Mouse (Mus musculus) regulatory T cell (primary cell): ENCODE results near the gene Rad51ap1.

Source experiments
- in situ Hi-C: fragments of 300-600 bp; cut with MboI, MseI; formaldehyde crosslinking; loops from one replicate; pipeline ENCODE4 v1.15.1; 2025; ENCODE audit warnings: high pct_unique_total_duplicates

Rad51ap1 gene

GRCm38 (mm10) chr6:126939487-126940171, at the start of gene Rad51ap1, which contains the start of gene D6Wsu163e:
Gene Rad51ap1, minus strand, starts transcription at chr6:126939587.
Gene D6Wsu163e, plus strand, starts transcription at chr6:126939962.
- in situ Hi-C loops: loop anchor here (10.0 kb wide), 1 partner anchor 165 kb away; the partner anchor contains the start of gene Tigar

- in situ Hi-C loops: no loop called here
Observed at GRCm38 (mm10) chr6:126981539-126982234, 42.3 kb upstream of the Rad51ap1 start.

GRCm38 (mm10) chr6:126966241-126967026, 27.0 kb upstream of the Rad51ap1 start:
- in situ Hi-C loops: loop anchor here (5.0 kb wide), 1 partner anchor 51 kb away; the partner anchor contains the start of gene Fgf6

- in situ Hi-C loops: no loop called here
Observed at GRCm38 (mm10) chr6:126963426-126963825, 24.0 kb upstream of the Rad51ap1 start.

- in situ Hi-C loops: no loop called here
Observed at GRCm38 (mm10) chr6:126962709-126963108, 23.3 kb upstream of the Rad51ap1 start.

GRCm38 (mm10) chr6:126961371-126962018, 22.1 kb upstream of the Rad51ap1 start:
- in situ Hi-C loops: no loop called here

- in situ Hi-C loops: loop anchor here (10.0 kb wide), 1 partner anchor 179 kb away; no protein-coding TSS in a partner anchor
Observed at GRCm38 (mm10) chr6:126955734-126956133, 16.3 kb upstream of the Rad51ap1 start.

GRCm38 (mm10) chr6:126948336-126948735, 8.9 kb upstream of the Rad51ap1 start:
- in situ Hi-C loops: loop anchor here (5.0 to 10.0 kb wide), 3 partner anchors 101 to 429 kb away; partner anchors contain the start of genes Ndufa9 and Tigar

GRCm38 (mm10) chr6:126940451-126940850, 1.1 kb upstream of the Rad51ap1 start:
- in situ Hi-C loops: loop anchor here (10.0 kb wide), 1 partner anchor 164 kb away; the partner anchor contains the start of gene Tigar

- in situ Hi-C loops: no loop called here
Observed at GRCm38 (mm10) chr6:126938853-126939486, 417 bp downstream of the Rad51ap1 start.

- in situ Hi-C loops: no loop called here
Observed at GRCm38 (mm10) chr6:126938047-126938446, 1.3 kb downstream of the Rad51ap1 start.

GRCm38 (mm10) chr6:126932896-126933295, 6.5 kb downstream of the Rad51ap1 start:
- in situ Hi-C loops: loop anchor here (5.0 kb wide), 1 partner anchor 649 kb away; no protein-coding TSS in a partner anchor

- in situ Hi-C loops: no loop called here
Observed at GRCm38 (mm10) chr6:126921111-126921881, 18.1 kb downstream of the Rad51ap1 start, which contains the start of gene Dyrk4. Gene Dyrk4, minus strand, starts transcription at chr6:126921839.

- in situ Hi-C loops: loop anchor here (10.0 kb wide), 1 partner anchor 1740 kb away; no protein-coding TSS in a partner anchor
Observed at GRCm38 (mm10) chr6:126914928-126915327, 24.5 kb downstream of the Rad51ap1 start.

- in situ Hi-C loops: loop anchor here (10.0 kb wide), 1 partner anchor 1744 kb away; no protein-coding TSS in a partner anchor
Observed at GRCm38 (mm10) chr6:126910727-126911126, 28.7 kb downstream of the Rad51ap1 start.

GRCm38 (mm10) chr6:126907876-126908275, 31.5 kb downstream of the Rad51ap1 start:
- in situ Hi-C loops: no loop called here

- in situ Hi-C loops: no loop called here
Observed at GRCm38 (mm10) chr6:126907378-126907777, 32.0 kb downstream of the Rad51ap1 start.

GRCm38 (mm10) chr6:126877118-126877517, 62.3 kb downstream of the Rad51ap1 start:
- in situ Hi-C loops: no loop called here
